Mouse (Mus musculus) lung, adult 2 months (tissue): ENCODE results near the gene Lipa.

ENCODE experiments used
- CTCF ChIP-seq: fragments of 200-500 bp; IDR thresholded peaks from 2 replicates; pipeline ENCODE4 v1.5.1; 2011; ENCODE audit warnings: mild to moderate bottlenecking, low read length, control low read depth; ENCODE audit not compliant: insufficient read depth
- POLR2A ChIP-seq: fragments of 200-500 bp; IDR thresholded peaks from 2 replicates; pipeline ENCODE4 v1.6.1; 2011; ENCODE audit warnings: low read depth, mild to moderate bottlenecking, control low read depth, low read length, borderline replicate concordance; ENCODE audit errors: extremely low read depth

DNA sequence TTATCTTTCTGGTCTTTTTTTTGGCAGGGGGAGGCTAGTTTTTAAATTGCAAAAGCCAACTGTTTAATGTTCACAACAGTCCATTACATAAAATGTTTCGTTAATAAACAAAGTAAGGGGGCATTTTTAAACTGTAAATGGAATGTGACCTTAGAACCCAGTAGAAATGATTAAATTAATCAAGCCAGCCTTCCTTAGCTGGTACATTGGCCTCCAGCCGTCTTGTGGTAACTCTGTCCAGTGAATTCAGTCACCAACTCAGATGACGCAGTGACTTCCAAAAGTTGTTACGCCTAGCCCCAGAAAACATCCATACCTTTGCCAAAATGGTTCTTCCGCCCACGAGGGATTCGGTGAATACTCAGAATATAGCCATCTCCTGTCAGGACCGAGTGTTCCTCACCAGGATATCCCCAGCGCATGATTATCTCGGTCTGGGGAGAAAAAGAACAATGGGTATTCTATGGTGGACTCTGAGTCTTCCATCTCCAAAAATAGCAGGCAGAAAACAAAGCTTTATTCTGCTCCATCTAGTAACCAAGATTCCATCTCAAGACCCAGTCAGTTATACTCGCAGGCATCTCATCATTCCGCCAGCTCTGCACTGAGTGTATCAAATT lies 4.1 kb downstream of the Lipa start:
- TF ChIP-seq CTCF (no peak), POLR2A (no peak)
